Mouse (Mus musculus): ENCODE data around the gene Rora. TPM values are rescaled to one million over a fixed set of nuclear protein-coding genes. Genes with fewer than 3 reads are reported as not detected.

Rora gene
- polyA plus RNA-seq, 1 experiment, result 0.85 TPM

DNA sequence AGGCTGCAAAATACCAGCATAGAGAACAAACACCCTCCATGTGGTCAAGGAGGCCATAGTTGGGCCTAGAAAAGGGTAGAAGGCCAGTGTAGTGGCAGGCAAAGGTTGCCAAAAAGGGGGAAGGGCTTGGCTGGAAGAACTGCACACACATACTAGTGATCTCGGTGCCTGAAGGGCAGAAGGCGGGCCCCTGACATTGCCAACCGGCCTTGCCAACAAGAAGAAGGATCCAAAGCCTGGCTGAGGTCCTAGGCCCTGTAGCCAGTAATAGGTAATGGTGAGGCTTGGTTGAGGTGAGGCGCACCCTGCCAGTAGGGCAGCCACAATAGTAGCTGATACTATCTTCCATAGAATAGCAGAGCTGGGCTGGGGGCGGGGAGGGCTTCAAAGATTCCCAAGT, 401.7 kb downstream of the Rora start:
- no peak overlapping the region for H3K4me3 ChIP-seq (replicated peaks; ENCODE audit: control insufficient read depth, low read depth, low read length)
- 90% methylated on average over 5 of the region's 5 CpGs for WGBS
- TF ChIP-seq POLR2A (IDR thresholded peaks at IDR 0.05; ENCODE audit: borderline replicate concordance, control insufficient read depth, low read depth, low read length) (no peak), CTCF (IDR thresholded peaks at IDR 0.05; ENCODE audit: control insufficient read depth, insufficient read depth, low read length) (no peak)
- H3K27ac ChIP-seq (ENCODE audit: control insufficient read depth, insufficient read depth, low read depth, low read length, poor library complexity), result no peak overlapping the region
- H3K4me1 ChIP-seq (ENCODE audit: control insufficient read depth, insufficient read depth, low read length), result no peaks in the 10 kb centered on the region

DNA sequence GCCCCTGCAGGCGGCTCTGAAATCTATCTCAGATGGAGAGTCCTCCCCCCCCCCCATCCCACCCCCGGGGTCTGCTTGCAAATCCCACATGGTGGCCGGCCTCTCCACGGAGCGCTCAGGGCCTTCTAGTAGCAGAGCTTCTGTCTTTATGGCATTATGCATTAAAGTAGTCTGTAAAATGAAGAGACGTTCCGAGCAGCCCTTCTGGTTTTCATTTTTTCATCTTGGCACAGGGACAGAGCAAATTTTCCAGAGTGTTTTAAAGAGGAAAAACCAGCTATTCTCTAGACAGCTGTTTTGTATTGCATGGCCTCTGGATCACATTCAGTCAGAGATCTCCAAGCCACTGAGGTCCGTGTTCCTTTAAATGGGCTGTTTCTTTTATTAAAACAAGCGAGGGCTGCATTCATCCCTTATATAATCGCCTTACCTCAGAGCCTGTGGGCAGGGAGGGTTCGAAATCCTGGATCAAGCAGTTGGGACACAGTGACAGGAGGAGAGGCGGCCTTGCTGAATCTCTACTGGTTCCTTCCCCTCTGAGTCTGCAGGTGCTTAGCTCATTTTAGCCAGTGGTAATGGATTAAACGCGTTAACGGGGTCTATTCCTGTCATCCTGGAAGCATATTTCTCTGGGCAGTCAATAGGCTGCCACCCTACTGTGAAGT, 417.7 kb downstream of the Rora start:
- Histone ChIP-seq H3K4me3 (replicated peaks; ENCODE audit: control insufficient read depth, low read depth, low read length) (no peak overlapping the region), H3K27ac (ENCODE audit: control insufficient read depth, insufficient read depth, low read depth, low read length, poor library complexity) (no peak overlapping the region), H3K4me1 (ENCODE audit: control insufficient read depth, insufficient read depth, low read length) (no peaks in the 10 kb centered on the region)
- 79% methylated on average over 15 of the region's 15 CpGs for WGBS
- no peak for TF ChIP-seq CTCF (IDR thresholded peaks at IDR 0.05; ENCODE audit: control insufficient read depth, insufficient read depth, low read length)
- no peak for TF ChIP-seq POLR2A (IDR thresholded peaks at IDR 0.05; ENCODE audit: borderline replicate concordance, control insufficient read depth, low read depth, low read length)

DNA sequence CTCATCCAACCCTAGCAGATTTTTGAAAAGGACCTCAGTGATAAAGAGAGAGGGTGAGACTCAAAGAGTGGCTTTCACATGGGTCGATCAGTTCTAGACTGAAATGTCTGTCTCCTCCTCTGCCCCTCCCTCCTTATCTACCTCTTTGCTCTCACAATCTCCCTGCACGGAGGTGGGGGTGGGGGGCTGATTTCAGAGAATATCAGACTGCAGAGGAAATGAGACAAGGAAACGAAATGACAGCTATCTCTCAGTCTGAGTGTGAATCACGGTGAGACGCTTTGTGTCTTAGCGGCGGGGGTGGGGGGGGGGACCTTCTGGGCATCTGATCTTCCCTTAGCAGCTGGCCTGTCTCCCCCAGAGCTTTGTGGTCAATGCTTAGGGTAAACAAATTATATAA, 419.7 kb downstream of the Rora start:
- no peak overlapping the region for H3K4me3 ChIP-seq (replicated peaks; ENCODE audit: control insufficient read depth, low read depth, low read length)
- no peak overlapping the region for H3K27ac ChIP-seq (ENCODE audit: control insufficient read depth, insufficient read depth, low read depth, low read length, poor library complexity)
- no peaks in the 10 kb centered on the region for H3K4me1 ChIP-seq (ENCODE audit: control insufficient read depth, insufficient read depth, low read length)
- 48% methylated on average over 7 of the region's 7 CpGs for WGBS
- TF ChIP-seq CTCF (IDR thresholded peaks at IDR 0.05; ENCODE audit: control insufficient read depth, insufficient read depth, low read length), result no peak
- no peak for TF ChIP-seq POLR2A (IDR thresholded peaks at IDR 0.05; ENCODE audit: borderline replicate concordance, control insufficient read depth, low read depth, low read length)

DNA sequence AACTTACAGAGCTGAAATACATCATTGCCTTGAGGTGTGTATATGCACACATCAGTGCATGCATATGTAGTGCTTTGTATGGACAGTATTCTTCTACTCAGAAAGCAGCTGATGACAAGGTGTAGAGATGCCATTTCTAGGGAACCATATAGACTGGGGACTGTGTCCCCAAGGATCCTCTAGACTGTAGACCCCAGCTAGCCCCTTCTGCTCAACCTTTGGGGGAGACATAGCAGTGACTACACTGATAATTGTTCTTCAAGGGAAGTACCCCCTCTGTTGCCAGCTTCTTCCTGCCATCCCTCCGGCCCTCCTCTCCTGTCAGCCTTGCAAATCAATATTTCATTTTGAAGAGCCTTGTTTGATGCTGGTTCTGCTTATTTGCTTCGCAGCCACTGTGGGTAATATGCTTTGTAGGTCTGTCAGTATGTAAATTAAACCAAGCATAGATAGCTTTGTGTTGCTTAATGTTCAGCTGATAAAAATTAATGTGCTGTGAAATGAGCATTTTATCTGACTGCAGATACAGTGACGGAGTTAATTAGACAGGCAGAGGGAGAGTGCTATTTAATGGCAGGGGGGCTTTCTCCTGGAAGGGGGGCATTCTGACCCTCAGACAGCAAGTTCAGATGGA, 430.6 kb downstream of the Rora start:
- H3K27ac ChIP-seq (ENCODE audit: control insufficient read depth, insufficient read depth, low read depth, low read length, poor library complexity), result no peak overlapping the region
- 68% methylated on average over 3 of the region's 3 CpGs for WGBS
- no peaks in the 10 kb centered on the region; the same call in 1 of the 2 replicates for H3K4me1 ChIP-seq (ENCODE audit: control insufficient read depth, insufficient read depth, low read length)
- no peak for TF ChIP-seq POLR2A (IDR thresholded peaks at IDR 0.05; ENCODE audit: borderline replicate concordance, control insufficient read depth, low read depth, low read length)
- TF ChIP-seq CTCF (IDR thresholded peaks at IDR 0.05; ENCODE audit: control insufficient read depth, insufficient read depth, low read length), result no peak
- H3K4me3 ChIP-seq (replicated peaks; ENCODE audit: control insufficient read depth, low read depth, low read length), result no peak overlapping the region

DNA sequence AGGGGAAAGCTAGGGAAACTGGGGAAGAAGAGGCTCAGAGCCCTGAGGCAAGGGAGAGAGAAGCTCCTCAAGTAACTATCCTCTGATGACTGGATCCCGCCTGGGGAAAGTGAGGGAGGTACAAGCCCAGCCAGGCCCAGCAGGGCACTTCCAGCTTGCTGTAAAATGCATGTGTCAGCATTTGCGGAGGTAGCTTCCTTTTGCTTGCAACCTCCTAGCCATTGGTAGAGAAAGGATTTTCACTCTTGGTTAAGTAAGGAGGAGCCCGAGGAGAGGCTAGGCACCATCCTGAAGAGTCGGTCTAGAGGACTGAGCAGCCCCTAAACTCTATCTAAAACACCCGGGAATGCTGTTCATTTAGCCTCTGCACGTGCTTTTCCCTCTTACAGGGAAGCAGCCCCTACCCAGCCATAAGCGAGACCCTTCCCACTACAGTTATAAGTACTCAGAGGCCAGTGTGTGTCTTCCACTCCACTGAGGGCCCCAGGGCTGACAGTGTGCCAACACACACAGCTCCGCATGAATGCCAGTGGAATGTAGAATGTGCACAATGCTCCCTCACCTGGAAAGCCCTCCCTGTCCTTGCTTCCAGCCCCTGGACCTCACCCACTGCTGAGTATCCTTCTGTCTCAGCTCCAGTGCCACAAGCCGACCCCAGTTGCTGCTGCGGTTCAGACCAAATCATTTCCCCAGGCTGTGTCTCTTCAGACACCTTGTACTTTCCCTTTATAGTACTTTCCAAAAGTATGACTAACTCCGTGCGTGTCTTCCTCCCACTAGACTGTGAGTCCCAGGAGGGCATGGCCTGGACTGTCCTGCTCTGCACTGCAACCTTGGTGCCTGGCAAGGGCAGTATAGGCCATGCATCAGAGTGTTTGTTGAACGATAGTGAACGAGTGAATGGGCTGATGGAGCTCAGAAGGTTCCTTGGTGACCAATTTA, 431.4 kb downstream of the Rora start:
- Histone ChIP-seq H3K27ac (ENCODE audit: control insufficient read depth, insufficient read depth, low read depth, low read length, poor library complexity) (no peak overlapping the region), H3K4me1 (ENCODE audit: control insufficient read depth, insufficient read depth, low read length) (no peaks in the 10 kb centered on the region; the same call in 1 of the 2 replicates), H3K4me3 (replicated peaks; ENCODE audit: control insufficient read depth, low read depth, low read length) (no peak overlapping the region)
- 79% methylated on average over 14 of the region's 14 CpGs for WGBS
- TF ChIP-seq CTCF (IDR thresholded peaks at IDR 0.05; ENCODE audit: control insufficient read depth, insufficient read depth, low read length) (no peak), POLR2A (IDR thresholded peaks at IDR 0.05; ENCODE audit: borderline replicate concordance, control insufficient read depth, low read depth, low read length) (no peak)

DNA sequence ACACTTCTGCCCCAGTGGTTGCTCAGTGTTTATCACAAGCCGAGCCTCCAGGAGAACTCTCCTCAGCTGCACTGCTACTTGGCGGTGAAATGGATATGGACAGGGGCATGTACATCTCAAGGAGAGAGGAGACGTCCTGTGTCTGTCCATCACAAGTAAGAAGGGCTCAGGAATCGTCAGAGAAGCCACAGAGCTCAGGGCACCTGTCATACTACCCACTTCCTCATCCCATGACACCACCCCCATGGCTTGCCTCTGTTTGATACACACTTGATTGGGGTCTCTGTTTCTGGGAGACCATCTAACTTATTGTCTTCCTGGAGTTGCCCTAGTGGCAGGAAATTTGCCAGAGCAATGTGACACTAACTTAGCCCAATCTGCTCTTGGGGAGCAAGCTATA, 433.3 kb downstream of the Rora start:
- no peak overlapping the region for H3K27ac ChIP-seq (ENCODE audit: control insufficient read depth, insufficient read depth, low read depth, low read length, poor library complexity)
- no peak for TF ChIP-seq CTCF (IDR thresholded peaks at IDR 0.05; ENCODE audit: control insufficient read depth, insufficient read depth, low read length)
- TF ChIP-seq POLR2A (IDR thresholded peaks at IDR 0.05; ENCODE audit: borderline replicate concordance, control insufficient read depth, low read depth, low read length), result no peak
- H3K4me1 ChIP-seq (ENCODE audit: control insufficient read depth, insufficient read depth, low read length), result no peaks in the 10 kb centered on the region; the same call in 1 of the 2 replicates
- WGBS, result 38% methylated on average over 4 of the region's 4 CpGs
- no peak overlapping the region for H3K4me3 ChIP-seq (replicated peaks; ENCODE audit: control insufficient read depth, low read depth, low read length)

DNA sequence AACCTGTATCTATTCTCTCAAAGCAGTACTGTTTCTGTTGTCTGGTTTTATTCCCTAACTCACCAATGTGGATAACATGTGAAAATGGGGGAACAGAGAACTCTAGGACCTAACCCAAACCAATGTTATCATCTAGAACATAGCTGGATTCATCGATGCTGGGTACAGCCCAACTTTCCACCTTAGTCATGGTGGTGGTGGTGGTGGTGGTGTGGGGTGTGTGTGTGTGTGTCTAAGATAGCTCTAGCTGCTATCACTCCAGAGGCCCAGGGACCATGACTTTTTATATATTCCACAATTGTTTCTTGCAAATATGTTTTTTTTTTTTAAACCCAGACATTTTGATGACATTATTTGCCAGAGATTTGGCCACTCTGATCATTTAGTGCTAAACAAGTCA, 433.7 kb downstream of the Rora start:
- no peak overlapping the region for H3K27ac ChIP-seq (ENCODE audit: control insufficient read depth, insufficient read depth, low read depth, low read length, poor library complexity)
- H3K4me3 ChIP-seq (replicated peaks; ENCODE audit: control insufficient read depth, low read depth, low read length), result no peak overlapping the region
- no peaks in the 10 kb centered on the region; the same call in none of the 2 replicates for H3K4me1 ChIP-seq (ENCODE audit: control insufficient read depth, insufficient read depth, low read length)
- TF ChIP-seq CTCF (IDR thresholded peaks at IDR 0.05; ENCODE audit: control insufficient read depth, insufficient read depth, low read length), result no peak
- TF ChIP-seq POLR2A (IDR thresholded peaks at IDR 0.05; ENCODE audit: borderline replicate concordance, control insufficient read depth, low read depth, low read length), result no peak
- 19% methylated on average over 1 of the region's 1 CpGs for WGBS

DNA sequence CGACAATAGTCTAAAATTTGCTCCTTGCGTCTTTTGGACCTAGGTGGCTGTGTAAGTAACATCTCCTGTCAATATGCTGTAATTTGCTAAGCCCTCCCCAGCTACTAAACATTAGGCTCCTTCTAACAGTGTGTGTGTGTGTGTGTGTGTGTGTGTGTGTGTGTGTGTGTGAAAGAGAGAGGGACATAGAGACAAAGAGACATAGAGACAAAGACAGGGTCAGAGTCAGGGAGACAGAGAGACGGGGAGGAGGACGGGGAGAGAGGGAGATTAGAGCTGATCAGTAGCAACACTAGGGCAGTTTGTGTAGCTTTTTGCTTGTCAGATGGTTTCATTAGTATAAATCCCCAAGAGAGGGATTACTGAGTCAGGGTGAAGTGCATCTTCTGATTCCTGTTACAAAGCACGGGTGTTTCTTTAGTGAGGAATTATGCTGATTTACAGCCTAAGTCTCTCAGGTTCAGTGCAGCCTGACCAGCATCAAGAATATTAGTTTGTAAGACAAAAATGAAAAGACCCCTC, 437.2 kb downstream of the Rora start:
- 81% methylated on average over 5 of the region's 5 CpGs for WGBS
- no peak for TF ChIP-seq POLR2A (IDR thresholded peaks at IDR 0.05; ENCODE audit: borderline replicate concordance, control insufficient read depth, low read depth, low read length)
- TF ChIP-seq CTCF (IDR thresholded peaks at IDR 0.05; ENCODE audit: control insufficient read depth, insufficient read depth, low read length), result no peak

More for the DNA sequence above, 437.2 kb downstream of the Rora start:
- H3K27ac ChIP-seq (ENCODE audit: control insufficient read depth, insufficient read depth, low read depth, low read length, poor library complexity), result no peak overlapping the region
- no peaks in the 10 kb centered on the region; the same call in none of the 2 replicates for H3K4me1 ChIP-seq (ENCODE audit: control insufficient read depth, insufficient read depth, low read length)
- H3K4me3 ChIP-seq (replicated peaks; ENCODE audit: control insufficient read depth, low read depth, low read length), result no peak overlapping the region
